Comparison of ENCODE assay signal across 8 mouse cellular contexts in the genomic region with DNA sequence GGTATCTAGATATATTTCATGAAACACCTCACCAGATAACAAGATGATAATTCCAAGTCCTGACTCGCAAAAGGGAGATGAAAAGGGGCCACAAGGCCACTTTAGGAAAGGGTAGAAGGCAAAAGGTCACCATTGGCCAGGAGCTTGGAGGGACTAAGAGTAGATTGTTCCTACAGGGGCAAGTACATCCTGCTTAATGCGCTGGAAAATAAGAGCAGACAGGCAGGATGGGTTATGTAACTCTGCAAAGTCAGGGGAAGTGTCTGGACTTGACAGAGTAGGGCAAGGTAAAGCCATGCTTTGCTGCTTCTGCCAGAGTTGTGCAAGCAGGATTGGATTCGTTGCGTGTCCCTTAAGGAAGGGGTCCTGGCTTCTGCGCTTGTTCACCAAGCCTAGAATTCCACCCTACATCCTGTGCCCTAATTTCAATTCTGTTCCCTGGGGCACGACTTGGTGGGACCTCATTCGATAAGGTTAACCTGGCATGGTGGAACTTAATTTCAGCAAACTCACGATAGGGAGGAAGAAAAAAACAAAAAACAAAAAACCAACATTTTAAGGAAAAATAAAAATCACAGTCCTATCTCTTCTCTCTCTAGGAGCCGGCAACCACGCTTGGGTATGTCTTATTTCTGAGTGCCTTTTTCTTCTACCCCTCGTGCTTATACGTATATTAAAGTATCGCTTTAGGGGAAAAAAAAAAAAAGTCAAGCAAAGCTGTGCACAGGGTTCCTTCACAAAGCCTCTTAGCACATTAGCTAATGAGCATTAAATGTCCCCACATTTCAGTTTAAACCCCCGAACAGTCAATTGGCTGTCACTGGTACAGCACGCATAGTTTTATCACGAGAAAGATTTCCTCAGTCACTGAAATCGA. TPM values are rescaled to one million over a fixed set of nuclear protein-coding genes. Genes with fewer than 3 reads are reported as not detected.
DNase-seq lines count a peak whose midpoint lies in the region; ATAC-seq and TF ChIP-seq lines count a peak whose summit lies in the region.

No protein-coding gene starts in this region.

- DNase-seq in A20 (ENCODE audit: low read depth, low spot score), result peak; percentile 73
- no peak for DNase-seq in limb, embryonic 14.5 days (ENCODE audit: low spot score)
- DNase-seq in B cell, adult 2 months, result no peak
- DNase-seq in urinary bladder, postnatal 10 days (ENCODE audit: low spot score), result no peak

- no peak for TF ChIP-seq POLR2A in limb, embryonic 14.5 days (IDR thresholded peaks at IDR 0.05; ENCODE audit: borderline replicate concordance, extremely low read depth, insufficient read depth, insufficient read length)
- no peak for TF ChIP-seq POLR2A in small intestine, adult 2 months (IDR thresholded peaks at IDR 0.05; ENCODE audit: low read depth, low read length)

- H3K4me1 ChIP-seq in erythroblast, embryonic 14.5 days (ENCODE audit: control insufficient read depth), result no peaks in the 10 kb centered on the region
- H3K4me1 ChIP-seq in embryonic facial prominence, embryonic 15.5 days, result 0 out of 2 replicates have a peak, but pooled peaks cover 16% of the 10 kb centered on the region
- H3K4me1 ChIP-seq in limb, embryonic 14.5 days (ENCODE audit: control insufficient read depth, insufficient read depth, low read length), result no peaks in the 10 kb centered on the region
- H3K4me1 ChIP-seq in small intestine, adult 2 months (ENCODE audit: control insufficient read depth, insufficient read depth, insufficient read length, low read length), result peaks cover 8% of the 10 kb centered on the region; the same call in 1 of the 2 replicates

- no peaks in the 10 kb centered on the region for H3K9me3 ChIP-seq in erythroblast, embryonic 14.5 days (ENCODE audit: control insufficient read depth, low read length)
- H3K9me3 ChIP-seq in embryonic facial prominence, embryonic 15.5 days (replicated peaks), result no peaks in the 10 kb centered on the region
- no peaks in the 10 kb centered on the region for H3K9me3 ChIP-seq in limb, embryonic 14.5 days (ENCODE audit: control insufficient read depth, low read length)

- H3K36me3 ChIP-seq in erythroblast, embryonic 14.5 days (ENCODE audit: control insufficient read depth), result no peaks in the 10 kb centered on the region
- no peaks in the 10 kb centered on the region for H3K36me3 ChIP-seq in embryonic facial prominence, embryonic 15.5 days
- no peaks in the 10 kb centered on the region for H3K36me3 ChIP-seq in limb, embryonic 14.5 days (ENCODE audit: control insufficient read depth, insufficient read depth, low read length)
- no peaks in the 10 kb centered on the region for H3K36me3 ChIP-seq in small intestine, adult 2 months (ENCODE audit: control insufficient read depth, insufficient read depth, low read length)

- H3K27me3 ChIP-seq in erythroblast, embryonic 14.5 days (ENCODE audit: control insufficient read depth), result peaks cover 45% of the 10 kb centered on the region
- no peaks in the 10 kb centered on the region for H3K27me3 ChIP-seq in embryonic facial prominence, embryonic 15.5 days
- no peaks in the 10 kb centered on the region; the same call in 1 of the 2 replicates for H3K27me3 ChIP-seq in limb, embryonic 14.5 days (ENCODE audit: control insufficient read depth, insufficient read depth, low read length)
- H3K27me3 ChIP-seq in small intestine, adult 2 months (ENCODE audit: control insufficient read depth, insufficient read depth, low read length), result no peaks in the 10 kb centered on the region

- peak overlapping the region; percentile 66; the same call in 1 of the 2 replicates for H3K9ac ChIP-seq in embryonic facial prominence, embryonic 15.5 days
- peak overlapping the region; percentile 76; the same call in 1 of the 2 replicates for H3K9ac ChIP-seq in limb, embryonic 14.5 days (ENCODE audit: low read depth, low read length, severe bottlenecking)

- TF ChIP-seq CTCF in small intestine, adult 2 months (IDR thresholded peaks at IDR 0.05; ENCODE audit: extremely low read depth, insufficient read length, insufficient replicate concordance, low read depth, low read length), result no peak

- H3K4me3 ChIP-seq in erythroblast, embryonic 14.5 days (replicated peaks), result peak overlapping the region; percentile 56
- peak overlapping the region; percentile 71 for H3K4me3 ChIP-seq in embryonic facial prominence, embryonic 15.5 days (replicated peaks)
- H3K4me3 ChIP-seq in limb, embryonic 14.5 days (replicated peaks; ENCODE audit: low read length), result peak overlapping the region; percentile 73
- H3K4me3 ChIP-seq in small intestine, adult 2 months (ENCODE audit: low read depth, low read length), result peak overlapping the region; percentile 80

- peak overlapping the region; percentile 98 for H3K4me2 ChIP-seq in embryonic facial prominence, embryonic 15.5 days (replicated peaks)
- peak overlapping the region; percentile 98 for H3K4me2 ChIP-seq in limb, embryonic 14.5 days (replicated peaks; ENCODE audit: low read depth, low read length, severe bottlenecking)

- no peak for ATAC-seq in erythroblast, adult 5-6 weeks (replicated peaks; ENCODE audit: low FRiP score, poor library complexity, severe bottlenecking)
- no peak for ATAC-seq in embryonic facial prominence, embryonic 15.5 days (ENCODE audit: insufficient number of reproducible peaks, low FRiP score, low TSS enrichment, low read depth)
- no peak for ATAC-seq in limb, embryonic 14.5 days (ENCODE audit: low FRiP score, low read depth)

- no peak overlapping the region for H3K27ac ChIP-seq in embryonic facial prominence, embryonic 15.5 days (replicated peaks)
- no peak overlapping the region for H3K27ac ChIP-seq in limb, embryonic 14.5 days (replicated peaks; ENCODE audit: low read depth, low read length)
- no peak overlapping the region for H3K27ac ChIP-seq in small intestine, adult 2 months (ENCODE audit: insufficient read depth, low read depth, low read length)

- 12% methylated on average over 17 of the region's 17 CpGs for whole genome bisulfite sequencing in embryonic facial prominence, embryonic 15.5 days
- WGBS in limb, embryonic 14.5 days, result 18% methylated on average over 17 of the region's 17 CpGs
- WGBS in small intestine, adult 2 months, result 11% methylated on average over 17 of the region's 17 CpGs

RNA-seq across cellular contexts. Expression of gene Mreg, which starts 1.1 kb away (rescaled TPM):
- polyA plus RNA-seq in erythroblast, embryonic 14.5 days (2012), result 0.01 TPM in 1 of 2 replicates, not detected in the other
- 0.63 TPM in 1 of 2 replicates, not detected in the other for total RNA-seq in erythroblast, adult 5-6 weeks (2015; ENCODE audit: low replicate concordance)
- 1.1 TPM in 1 of 2 replicates, not detected in the other for total RNA-seq in erythroblast, adult 5-6 weeks (2017; ENCODE audit: low replicate concordance)
- 9.8 and 10.4 TPM in 2 replicates for polyA plus RNA-seq in embryonic facial prominence, embryonic 15.5 days (2015; fragmentation: Nextera tagmentation; extraction: Ambion mirVana)
- polyA plus RNA-seq in limb, embryonic 14.5 days (2012; rRNA removed), result 1.1 and 1.5 TPM in 2 replicates
- 3.4 and 4.6 TPM in 2 replicates for polyA plus RNA-seq in limb, embryonic 14.5 days (2014; fragmentation: Nextera tagmentation; extraction: Ambion mirVana)
- 0.94 and 11.0 TPM in 2 replicates for polyA plus RNA-seq in small intestine, adult 2 months (2012; rRNA removed)
